Mouse (Mus musculus): ENCODE data around the gene Slamf8. TPM values are rescaled to one million over a fixed set of nuclear protein-coding genes. Genes with fewer than 3 reads are reported as not detected.

Gene Slamf8
- polyA plus RNA-seq, 1 experiment, result not detected

DNA sequence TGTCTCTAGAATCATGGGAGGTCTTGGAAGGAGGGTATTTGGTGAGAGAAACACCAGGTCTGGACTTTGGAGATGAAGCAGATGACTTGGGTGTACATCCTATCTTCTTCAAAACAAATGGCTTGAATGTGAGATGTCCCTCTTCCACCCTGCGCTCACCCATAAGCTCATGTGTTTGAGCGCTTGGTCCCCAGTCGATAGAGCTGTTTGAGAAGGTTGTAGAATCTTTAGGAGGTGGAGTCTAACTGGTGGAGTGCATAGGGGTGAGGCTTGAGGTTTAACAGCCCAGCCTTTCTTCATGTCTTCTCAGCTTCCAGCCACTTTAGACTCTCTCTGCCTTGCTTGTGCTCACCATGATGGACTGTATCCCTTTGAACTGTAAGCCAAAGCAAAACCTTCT is 35.9 kb upstream of the Slamf8 start:
- no peak overlapping the region for H3K4me3 ChIP-seq (ENCODE audit: insufficient read depth, low read depth, low read length)
- no peak overlapping the region for H3K27ac ChIP-seq (ENCODE audit: insufficient read depth, low read depth, low read length)
- TF ChIP-seq POLR2A (IDR thresholded peaks at IDR 0.05; ENCODE audit: insufficient read depth, low read depth, low read length), result no peak
- WGBS, result 97% methylated on average over 3 of the region's 3 CpGs
- H3K4me1 ChIP-seq (ENCODE audit: control insufficient read depth, insufficient read depth, low read length), result 0 out of 2 replicates have a peak, but pooled peaks cover 4% of the 10 kb centered on the region

DNA sequence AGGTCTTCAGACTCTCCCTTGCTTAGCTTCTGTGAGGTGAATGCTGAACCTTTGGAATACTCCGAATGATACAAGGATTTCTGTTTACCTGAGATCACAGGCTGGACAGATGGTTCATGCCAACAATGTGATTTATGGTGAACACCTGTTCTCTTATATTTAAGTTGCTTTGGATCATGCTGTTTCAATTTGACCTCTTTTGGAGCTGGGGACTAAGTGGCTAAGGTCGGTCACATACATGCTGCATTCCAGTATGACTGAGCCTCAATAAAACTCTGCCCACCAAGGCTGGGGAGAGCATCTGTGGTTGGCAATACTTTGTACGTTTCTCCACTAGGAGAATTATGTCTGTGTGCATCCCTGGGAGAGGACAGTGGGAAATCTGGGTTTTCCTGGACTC is 33.7 kb upstream of the Slamf8 start:
- WGBS, result 90% methylated on average over 3 of the region's 3 CpGs
- Histone ChIP-seq H3K27ac (ENCODE audit: insufficient read depth, low read depth, low read length) (no peak overlapping the region), H3K4me1 (ENCODE audit: control insufficient read depth, insufficient read depth, low read length) (no peaks in the 10 kb centered on the region), H3K4me3 (ENCODE audit: insufficient read depth, low read depth, low read length) (no peak overlapping the region)
- no peak for TF ChIP-seq CTCF (IDR thresholded peaks at IDR 0.05; ENCODE audit: insufficient read depth, low read depth, low read length)

GRCm38 (mm10) chr1:172623599-172623998 is 33.2 kb upstream of the Slamf8 start:
- Histone ChIP-seq H3K4me3 (ENCODE audit: insufficient read depth, low read depth, low read length) (no peak overlapping the region), H3K27ac (ENCODE audit: insufficient read depth, low read depth, low read length) (no peak overlapping the region), H3K4me1 (ENCODE audit: control insufficient read depth, insufficient read depth, low read length) (no peaks in the 10 kb centered on the region)
- WGBS, result 77% methylated on average over 5 of the region's 5 CpGs
- TF ChIP-seq CTCF (IDR thresholded peaks at IDR 0.05; ENCODE audit: insufficient read depth, low read depth, low read length), result no peak

- Histone ChIP-seq H3K27ac (ENCODE audit: insufficient read depth, low read depth, low read length) (no peak overlapping the region), H3K4me1 (ENCODE audit: control insufficient read depth, insufficient read depth, low read length) (peaks cover 8% of the 10 kb centered on the region; the same call in 1 of the 2 replicates), H3K4me3 (ENCODE audit: insufficient read depth, low read depth, low read length) (no peak overlapping the region)
- WGBS, result 41% methylated on average over 7 of the region's 7 CpGs
- TF ChIP-seq CTCF (IDR thresholded peaks at IDR 0.05; ENCODE audit: insufficient read depth, low read depth, low read length) (peak; percentile 86), POLR2A (IDR thresholded peaks at IDR 0.05; ENCODE audit: insufficient read depth, low read depth, low read length) (no peak)
Measured at GRCm38 (mm10) chr1:172619235-172619634, 28.9 kb upstream of the Slamf8 start.

DNA sequence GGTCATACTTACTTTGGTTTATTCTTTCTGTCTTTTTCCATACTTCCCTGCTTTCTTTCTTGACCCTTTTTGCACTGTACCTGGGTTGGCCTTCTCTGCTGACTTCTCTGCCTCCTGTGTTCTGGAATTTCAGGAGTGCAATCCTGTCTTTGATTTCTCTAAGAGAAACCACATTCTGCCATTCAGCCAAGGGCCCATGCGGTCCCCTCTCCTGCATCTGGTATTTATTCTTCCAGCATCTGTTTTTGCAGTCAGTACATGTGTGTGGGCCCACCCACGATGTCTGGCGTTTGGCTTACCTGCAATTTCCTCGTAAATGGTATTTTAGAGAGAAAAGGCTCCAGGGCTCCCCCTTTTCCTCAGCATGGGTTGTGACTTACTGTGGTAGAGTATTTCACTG is 27.8 kb upstream of the Slamf8 start:
- H3K27ac ChIP-seq (ENCODE audit: insufficient read depth, low read depth, low read length), result no peak overlapping the region
- 83% methylated on average over 4 of the region's 4 CpGs for WGBS
- TF ChIP-seq CTCF (IDR thresholded peaks at IDR 0.05; ENCODE audit: insufficient read depth, low read depth, low read length) (no peak), POLR2A (IDR thresholded peaks at IDR 0.05; ENCODE audit: insufficient read depth, low read depth, low read length) (no peak)
- no peak overlapping the region for H3K4me3 ChIP-seq (ENCODE audit: insufficient read depth, low read depth, low read length)
- peaks cover 8% of the 10 kb centered on the region; the same call in 1 of the 2 replicates for H3K4me1 ChIP-seq (ENCODE audit: control insufficient read depth, insufficient read depth, low read length)

DNA sequence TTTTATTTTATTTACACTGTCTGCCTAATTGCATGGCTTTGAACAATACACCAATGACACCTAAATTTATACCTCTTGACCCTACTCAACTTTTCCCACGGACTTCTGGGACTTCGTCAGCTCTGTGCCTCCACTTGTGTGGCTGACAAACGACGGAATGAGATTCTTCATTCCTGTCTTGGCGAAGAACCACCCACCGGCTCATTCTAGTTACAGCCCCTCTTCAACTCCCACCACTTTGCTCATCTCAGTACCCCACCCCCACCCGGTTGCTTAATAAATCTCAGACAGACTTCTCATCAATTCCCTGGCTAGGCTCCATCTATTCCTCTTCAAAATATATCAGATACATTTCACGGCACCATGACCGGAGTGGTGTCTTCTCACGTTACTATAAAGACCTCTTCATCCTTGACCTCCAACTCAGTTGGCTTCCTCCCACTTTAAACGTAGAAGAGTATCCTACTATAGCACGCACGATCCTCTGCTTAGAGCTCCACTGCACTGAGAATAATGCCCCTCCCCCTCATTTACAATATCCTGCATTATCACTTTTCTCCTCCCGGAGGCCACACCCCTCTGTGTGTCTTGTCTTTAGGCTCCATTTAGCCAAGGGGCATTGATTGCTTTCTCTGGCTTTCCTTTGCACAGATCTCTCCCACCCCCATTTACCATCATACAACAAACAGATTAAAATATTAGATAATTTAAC is 27.2 kb upstream of the Slamf8 start:
- Histone ChIP-seq H3K4me1 (ENCODE audit: control insufficient read depth, insufficient read depth, low read length) (peaks cover 8% of the 10 kb centered on the region; the same call in 1 of the 2 replicates), H3K4me3 (ENCODE audit: insufficient read depth, low read depth, low read length) (no peak overlapping the region), H3K27ac (ENCODE audit: insufficient read depth, low read depth, low read length) (no peak overlapping the region)
- 38% methylated on average over 14 of the region's 14 CpGs for WGBS
- TF ChIP-seq POLR2A (IDR thresholded peaks at IDR 0.05; ENCODE audit: insufficient read depth, low read depth, low read length) (no peak), CTCF (IDR thresholded peaks at IDR 0.05; ENCODE audit: insufficient read depth, low read depth, low read length) (no peak)

GRCm38 (mm10) chr1:172616537-172617300 is 26.4 kb upstream of the Slamf8 start:
- no peak for TF ChIP-seq POLR2A (IDR thresholded peaks at IDR 0.05; ENCODE audit: insufficient read depth, low read depth, low read length)
- 2% methylated on average over 22 of the region's 22 CpGs for WGBS
- H3K4me3 ChIP-seq (ENCODE audit: insufficient read depth, low read depth, low read length), result peak overlapping the region; percentile 42
- no peak overlapping the region for H3K27ac ChIP-seq (ENCODE audit: insufficient read depth, low read depth, low read length)
- peaks cover 8% of the 10 kb centered on the region; the same call in 1 of the 2 replicates for H3K4me1 ChIP-seq (ENCODE audit: control insufficient read depth, insufficient read depth, low read length)

DNA sequence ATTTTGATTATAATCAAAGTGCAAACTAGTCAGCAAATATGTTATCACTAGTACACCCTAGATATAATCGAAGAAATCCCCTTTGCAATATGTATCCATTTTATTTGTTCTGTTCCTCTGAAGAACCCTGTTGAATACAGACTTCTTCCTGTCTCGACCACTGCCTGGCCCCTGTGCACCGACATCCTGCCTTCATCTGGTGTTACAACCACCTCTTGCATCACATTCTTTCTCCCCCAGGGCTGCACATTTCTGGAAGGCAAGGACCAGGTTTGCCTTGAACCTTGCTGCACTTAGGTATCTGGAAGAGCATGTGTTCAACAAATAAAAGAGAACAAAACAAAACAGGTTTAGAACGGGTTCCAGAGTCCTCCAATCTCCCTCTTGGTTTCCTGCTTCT is 25.0 kb upstream of the Slamf8 start:
- Histone ChIP-seq H3K27ac (ENCODE audit: insufficient read depth, low read depth, low read length) (no peak overlapping the region), H3K4me1 (ENCODE audit: control insufficient read depth, insufficient read depth, low read length) (peaks cover 8% of the 10 kb centered on the region; the same call in 1 of the 2 replicates), H3K4me3 (ENCODE audit: insufficient read depth, low read depth, low read length) (no peak overlapping the region)
- 83% methylated on average over 4 of the region's 4 CpGs for WGBS
- TF ChIP-seq POLR2A (IDR thresholded peaks at IDR 0.05; ENCODE audit: insufficient read depth, low read depth, low read length), result no peak
- TF ChIP-seq CTCF (IDR thresholded peaks at IDR 0.05; ENCODE audit: insufficient read depth, low read depth, low read length), result no peak

DNA sequence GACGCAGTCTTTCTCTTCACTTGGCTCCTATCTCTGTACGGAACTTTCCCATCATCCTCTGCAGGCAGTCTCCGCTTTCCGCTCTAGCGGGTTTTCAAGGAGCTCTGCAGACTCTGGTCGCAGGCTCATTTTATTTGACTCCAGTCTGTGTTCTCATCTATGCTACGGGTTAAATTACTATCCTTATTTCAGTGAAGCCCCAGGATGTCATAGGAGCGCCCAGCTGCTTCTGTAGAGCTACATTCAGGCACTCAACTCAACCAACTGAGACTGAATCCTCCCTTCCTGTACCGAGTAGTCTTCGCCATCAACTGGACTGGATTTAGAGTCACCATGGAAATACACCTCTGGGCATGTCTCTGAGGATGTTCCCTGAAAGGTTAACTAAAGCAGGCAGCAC is 24.3 kb upstream of the Slamf8 start:
- Histone ChIP-seq H3K27ac (ENCODE audit: insufficient read depth, low read depth, low read length) (no peak overlapping the region), H3K4me3 (ENCODE audit: insufficient read depth, low read depth, low read length) (no peak overlapping the region), H3K4me1 (ENCODE audit: control insufficient read depth, insufficient read depth, low read length) (peaks cover 8% of the 10 kb centered on the region; the same call in 1 of the 2 replicates)
- WGBS, result 52% methylated on average over 10 of the region's 10 CpGs
- no peak for TF ChIP-seq POLR2A (IDR thresholded peaks at IDR 0.05; ENCODE audit: insufficient read depth, low read depth, low read length)
- TF ChIP-seq CTCF (IDR thresholded peaks at IDR 0.05; ENCODE audit: insufficient read depth, low read depth, low read length), result no peak
